Mouse (Mus musculus): ENCODE measurements around the gene Znrf4. TPM values are rescaled to one million over a fixed set of nuclear protein-coding genes. Genes with fewer than 3 reads are reported as not detected.

Znrf4 gene
- polyA plus RNA-seq, 1 experiment from 2014 or later: not detected

GRCm38 (mm10) chr17:56548605-56549105 lies 36.4 kb upstream of the Znrf4 start:
- no peaks in the 10 kb centered on the region for H3K36me3 ChIP-seq (ENCODE audit: control insufficient read depth, insufficient read depth)
- no peak overlapping the region for H3K9ac ChIP-seq (ENCODE audit: low read length)
- no peak overlapping the region for H3K4me2 ChIP-seq (ENCODE audit: low read depth, low read length)
- H3K9me3 ChIP-seq (replicated peaks; ENCODE audit: control insufficient read depth, low read length): no peaks in the 10 kb centered on the region
- no peaks in the 10 kb centered on the region for H3K4me1 ChIP-seq (ENCODE audit: control insufficient read depth, insufficient read depth, low read length)
- WGBS: 63% methylated on average over 4 of the region's 4 CpGs
- no peaks in the 10 kb centered on the region for H3K27me3 ChIP-seq (ENCODE audit: control insufficient read depth, insufficient read depth, low read length)
- no peak for ATAC-seq (replicated peaks; ENCODE audit: extremely low read depth, insufficient read depth, low FRiP score)
- H3K27ac ChIP-seq (ENCODE audit: low read length): no peak overlapping the region
- no peak overlapping the region for H3K4me3 ChIP-seq (ENCODE audit: low read length)

- H3K4me1 ChIP-seq (ENCODE audit: control insufficient read depth, insufficient read depth, low read length): no peaks in the 10 kb centered on the region
- WGBS: 70% methylated on average over 9 of the region's 9 CpGs
- H3K9me3 ChIP-seq (replicated peaks; ENCODE audit: control insufficient read depth, low read length): no peaks in the 10 kb centered on the region
- H3K9ac ChIP-seq (ENCODE audit: low read length): no peak overlapping the region
- H3K27ac ChIP-seq (ENCODE audit: low read length): no peak overlapping the region
- ATAC-seq (replicated peaks; ENCODE audit: extremely low read depth, insufficient read depth, low FRiP score): no peak
- no peak overlapping the region for H3K4me2 ChIP-seq (ENCODE audit: low read depth, low read length)
- no peaks in the 10 kb centered on the region for H3K36me3 ChIP-seq (ENCODE audit: control insufficient read depth, insufficient read depth)
- no peaks in the 10 kb centered on the region for H3K27me3 ChIP-seq (ENCODE audit: control insufficient read depth, insufficient read depth, low read length)
- no peak overlapping the region for H3K4me3 ChIP-seq (ENCODE audit: low read length)
These were observed 35.8 kb upstream of the Znrf4 start for GRCm38 (mm10) chr17:56547846-56548604.

GRCm38 (mm10) chr17:56547116-56547845 lies 35.0 kb upstream of the Znrf4 start:
- no peaks in the 10 kb centered on the region for H3K4me1 ChIP-seq (ENCODE audit: control insufficient read depth, insufficient read depth, low read length)
- WGBS: 61% methylated on average over 17 of the region's 17 CpGs
- H3K36me3 ChIP-seq (ENCODE audit: control insufficient read depth, insufficient read depth): no peaks in the 10 kb centered on the region
- no peak overlapping the region for H3K27ac ChIP-seq (ENCODE audit: low read length)
- no peaks in the 10 kb centered on the region for H3K27me3 ChIP-seq (ENCODE audit: control insufficient read depth, insufficient read depth, low read length)
- no peak overlapping the region for H3K4me2 ChIP-seq (ENCODE audit: low read depth, low read length)
- H3K9ac ChIP-seq (ENCODE audit: low read length): no peak overlapping the region
- H3K4me3 ChIP-seq (ENCODE audit: low read length): no peak overlapping the region
- H3K9me3 ChIP-seq (replicated peaks; ENCODE audit: control insufficient read depth, low read length): no peaks in the 10 kb centered on the region
- no peak for ATAC-seq (replicated peaks; ENCODE audit: extremely low read depth, insufficient read depth, low FRiP score)

DNA sequence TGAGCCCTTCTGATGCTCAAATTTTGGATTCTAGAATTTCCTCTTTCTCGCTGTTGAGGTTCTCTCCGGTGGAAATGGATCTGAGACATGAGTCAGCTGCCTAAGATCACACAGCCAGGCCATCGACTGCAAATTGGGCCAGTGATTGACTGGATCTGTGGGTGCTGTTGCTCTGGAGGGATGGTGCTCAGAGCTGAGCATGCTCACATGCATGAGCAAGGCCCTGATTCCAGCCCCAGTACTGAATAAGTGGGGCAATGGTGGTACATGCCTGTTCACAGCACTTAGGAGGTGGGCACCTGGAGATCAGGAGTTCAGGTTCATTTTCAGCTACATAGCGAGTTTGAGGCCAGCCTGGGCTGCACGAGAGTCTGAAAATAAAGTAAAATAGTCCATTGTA lies 34.3 kb upstream of the Znrf4 start:
- Histone ChIP-seq H3K4me2 (ENCODE audit: low read depth, low read length) (no peak overlapping the region), H3K4me1 (ENCODE audit: control insufficient read depth, insufficient read depth, low read length) (no peaks in the 10 kb centered on the region), H3K4me3 (ENCODE audit: low read length) (no peak overlapping the region), H3K27ac (ENCODE audit: low read length) (no peak overlapping the region), H3K36me3 (ENCODE audit: control insufficient read depth, insufficient read depth) (no peaks in the 10 kb centered on the region), H3K27me3 (ENCODE audit: control insufficient read depth, insufficient read depth, low read length) (no peaks in the 10 kb centered on the region), H3K9ac (ENCODE audit: low read length) (no peak overlapping the region), H3K9me3 (replicated peaks; ENCODE audit: control insufficient read depth, low read length) (no peaks in the 10 kb centered on the region)
- WGBS: 87% methylated on average over 5 of the region's 5 CpGs
- ATAC-seq (replicated peaks; ENCODE audit: extremely low read depth, insufficient read depth, low FRiP score): no peak

DNA sequence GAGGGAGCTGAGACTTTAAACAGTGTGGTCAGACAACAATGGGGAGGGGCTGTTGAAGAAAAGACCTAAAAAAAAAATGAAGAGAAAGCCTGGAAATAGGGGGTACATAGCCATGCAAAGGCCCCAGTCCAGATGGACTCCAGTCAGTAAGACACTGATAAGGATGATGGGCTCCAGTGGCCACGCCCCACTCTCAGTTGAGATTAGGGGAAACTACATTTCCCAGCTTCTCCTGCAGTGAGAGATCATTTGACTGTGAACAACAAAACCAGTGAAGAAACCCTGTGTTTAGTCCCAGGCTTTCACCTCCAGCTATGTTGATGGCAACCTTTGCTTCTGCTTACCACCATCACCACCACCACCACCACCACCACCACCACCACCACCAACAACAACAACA lies 33.7 kb upstream of the Znrf4 start:
- Histone ChIP-seq H3K4me1 (ENCODE audit: control insufficient read depth, insufficient read depth, low read length) (no peaks in the 10 kb centered on the region), H3K9me3 (replicated peaks; ENCODE audit: control insufficient read depth, low read length) (no peaks in the 10 kb centered on the region), H3K4me3 (ENCODE audit: low read length) (no peak overlapping the region), H3K36me3 (ENCODE audit: control insufficient read depth, insufficient read depth) (no peaks in the 10 kb centered on the region), H3K9ac (ENCODE audit: low read length) (no peak overlapping the region), H3K27me3 (ENCODE audit: control insufficient read depth, insufficient read depth, low read length) (no peaks in the 10 kb centered on the region), H3K4me2 (ENCODE audit: low read depth, low read length) (no peak overlapping the region), H3K27ac (ENCODE audit: low read length) (no peak overlapping the region)
- no peak for ATAC-seq (replicated peaks; ENCODE audit: extremely low read depth, insufficient read depth, low FRiP score)
- WGBS: 80% methylated on average over 1 of the region's 1 CpGs

DNA sequence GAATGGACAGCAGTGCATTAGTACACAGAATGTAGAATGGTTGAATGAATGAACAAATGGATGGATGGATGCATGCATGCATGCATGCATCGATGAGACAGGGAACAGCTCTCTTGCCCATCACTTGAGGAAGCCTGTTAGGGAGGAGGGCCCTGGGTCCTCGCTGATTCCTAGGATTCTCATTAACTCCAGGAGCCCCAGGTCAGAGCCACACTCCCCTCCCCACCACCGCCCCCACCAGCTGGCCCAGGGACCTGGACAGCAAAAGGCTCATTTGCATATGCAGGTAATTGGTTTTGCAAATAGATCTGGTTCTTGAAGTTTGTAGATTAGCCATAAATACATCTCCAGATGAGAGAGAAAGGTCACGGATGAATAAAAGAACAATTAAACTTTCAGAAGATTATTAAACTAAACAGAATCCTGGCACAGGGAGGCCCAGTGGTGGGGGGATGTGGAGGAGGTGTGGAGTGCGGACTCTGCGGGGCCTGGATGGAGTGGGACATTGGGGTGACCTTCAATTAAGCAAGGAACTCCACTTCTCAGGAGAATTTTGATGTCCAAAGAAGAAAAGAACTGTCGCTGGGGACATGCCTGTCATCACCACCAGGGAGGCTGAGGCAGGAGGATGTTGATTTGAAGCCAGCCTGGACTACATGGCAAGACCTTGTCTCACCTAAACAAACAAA lies 32.6 kb upstream of the Znrf4 start:
- 79% methylated on average over 7 of the region's 7 CpGs for WGBS
- Histone ChIP-seq H3K4me1 (ENCODE audit: control insufficient read depth, insufficient read depth, low read length) (no peaks in the 10 kb centered on the region), H3K9ac (ENCODE audit: low read length) (no peak overlapping the region), H3K9me3 (replicated peaks; ENCODE audit: control insufficient read depth, low read length) (no peaks in the 10 kb centered on the region), H3K4me2 (ENCODE audit: low read depth, low read length) (no peak overlapping the region), H3K36me3 (ENCODE audit: control insufficient read depth, insufficient read depth) (no peaks in the 10 kb centered on the region), H3K27me3 (ENCODE audit: control insufficient read depth, insufficient read depth, low read length) (no peaks in the 10 kb centered on the region), H3K4me3 (ENCODE audit: low read length) (no peak overlapping the region), H3K27ac (ENCODE audit: low read length) (no peak overlapping the region)
- no peak for ATAC-seq (replicated peaks; ENCODE audit: extremely low read depth, insufficient read depth, low FRiP score)

- Histone ChIP-seq H3K27ac (ENCODE audit: low read length) (no peak overlapping the region), H3K9ac (ENCODE audit: low read length) (no peak overlapping the region), H3K36me3 (ENCODE audit: control insufficient read depth, insufficient read depth) (no peaks in the 10 kb centered on the region), H3K9me3 (replicated peaks; ENCODE audit: control insufficient read depth, low read length) (no peaks in the 10 kb centered on the region), H3K4me1 (ENCODE audit: control insufficient read depth, insufficient read depth, low read length) (no peaks in the 10 kb centered on the region), H3K4me3 (ENCODE audit: low read length) (no peak overlapping the region), H3K4me2 (ENCODE audit: low read depth, low read length) (no peak overlapping the region), H3K27me3 (ENCODE audit: control insufficient read depth, insufficient read depth, low read length) (no peaks in the 10 kb centered on the region)
- ATAC-seq (replicated peaks; ENCODE audit: extremely low read depth, insufficient read depth, low FRiP score): no peak
- WGBS: 72% methylated on average over 3 of the region's 3 CpGs
These were observed 31.5 kb upstream of the Znrf4 start for GRCm38 (mm10) chr17:56543684-56544224.

DNA sequence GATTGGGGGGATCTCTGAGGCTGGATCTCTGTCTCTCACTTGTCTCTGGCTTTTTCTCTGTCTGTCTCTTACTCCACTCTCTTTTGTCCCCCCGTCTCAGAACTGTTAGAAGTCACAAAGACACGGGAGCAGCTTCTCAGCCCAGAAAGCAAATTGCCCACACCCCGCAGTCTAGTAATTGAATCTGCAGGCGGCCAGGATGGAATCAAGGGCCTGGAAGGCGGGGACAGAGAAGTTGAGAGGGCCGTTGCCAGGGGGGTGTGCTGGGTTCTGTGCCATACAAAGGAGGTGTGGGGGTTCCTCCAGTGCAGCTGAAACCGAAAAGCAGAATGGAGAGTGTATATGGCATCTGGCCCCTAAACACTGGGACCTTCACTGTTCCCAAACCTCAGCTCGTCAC lies 30.5 kb upstream of the Znrf4 start:
- no peak overlapping the region for H3K27ac ChIP-seq (ENCODE audit: low read length)
- ATAC-seq (replicated peaks; ENCODE audit: extremely low read depth, insufficient read depth, low FRiP score): no peak
- H3K9me3 ChIP-seq (replicated peaks; ENCODE audit: control insufficient read depth, low read length): no peaks in the 10 kb centered on the region
- WGBS: 48% methylated on average over 8 of the region's 8 CpGs
- no peaks in the 10 kb centered on the region for H3K36me3 ChIP-seq (ENCODE audit: control insufficient read depth, insufficient read depth)
- H3K4me2 ChIP-seq (ENCODE audit: low read depth, low read length): no peak overlapping the region
- no peaks in the 10 kb centered on the region for H3K4me1 ChIP-seq (ENCODE audit: control insufficient read depth, insufficient read depth, low read length)
- no peak overlapping the region for H3K9ac ChIP-seq (ENCODE audit: low read length)
- no peaks in the 10 kb centered on the region for H3K27me3 ChIP-seq (ENCODE audit: control insufficient read depth, insufficient read depth, low read length)
- H3K4me3 ChIP-seq (ENCODE audit: low read length): no peak overlapping the region

All from heart, embryonic 16.5 days (tissue).